Mouse (Mus musculus) gastrocnemius, adult 2 months (tissue): Measurements from ENCODE around the gene Zfp598. TPM values are rescaled to one million over a fixed set of nuclear protein-coding genes. Genes with fewer than 3 reads are reported as not detected.

Source experiments
- DNase-seq: peaks from one replicate; pipeline ENCODE4 v3.0.0; 2022
- H3K27ac ChIP-seq: fragments of 200-600 bp; 2 replicates; pipeline ENCODE4 v1.8.1; 2022; ENCODE audit warnings: mild to moderate bottlenecking
- H3K4me3 ChIP-seq: fragments of 200-600 bp; 2 replicates; pipeline ENCODE4 v1.8.1; 2022; ENCODE audit warnings: mild to moderate bottlenecking, moderate library complexity
- CTCF ChIP-seq: fragments of 200-600 bp; IDR thresholded peaks from 2 replicates; pipeline ENCODE4 v1.8.1; 2022; ENCODE audit warnings: antibody characterized with exemption, mild to moderate bottlenecking, moderate library complexity
- intact Hi-C: fragments of 180-260 bp; cut with DNase I; formaldehyde crosslinking; loops from one replicate; pipeline ENCODE4 v1.15.1; 2025
- long read RNA-seq, 2 experiments: library from polyadenylated mRNA; stranded (forward); transcript quantifications; one replicate each; pipeline ENCODE4 v2.0.0; 2021
- total RNA-seq, 2 experiments: library from RNA; stranded (reverse); gene quantifications; 2 replicates each; pipeline ENCODE4 v1.2.3; 2021

Zfp598 gene
- total RNA-seq = 10 to 100 TPM; 22.1 to 24.5 TPM
- long read RNA-seq, experiment 1, transcript Zfp598-202 (12 exons, 3,352 nt) = major isoform, 18 of 37 reads
- long read RNA-seq, experiment 1, transcript Zfp598-201 (12 exons, 3,283 nt) = minor isoform, 8 of 37 reads
- long read RNA-seq, experiment 1, partial matches to known transcripts = 7 of 37 reads
- long read RNA-seq, experiment 1, other reads (novel, unspliced or antisense) = 4 of 37 reads
- long read RNA-seq, experiment 2, transcript Zfp598-202 (12 exons, 3,352 nt) = major isoform, 11 of 33 reads
- long read RNA-seq, experiment 2, transcript Zfp598-201 (12 exons, 3,283 nt) = minor isoform, 10 of 33 reads
- long read RNA-seq, experiment 2, partial matches to known transcripts = 8 of 33 reads
- long read RNA-seq, experiment 2, other reads (novel, unspliced or antisense) = 4 of 33 reads

DNA sequence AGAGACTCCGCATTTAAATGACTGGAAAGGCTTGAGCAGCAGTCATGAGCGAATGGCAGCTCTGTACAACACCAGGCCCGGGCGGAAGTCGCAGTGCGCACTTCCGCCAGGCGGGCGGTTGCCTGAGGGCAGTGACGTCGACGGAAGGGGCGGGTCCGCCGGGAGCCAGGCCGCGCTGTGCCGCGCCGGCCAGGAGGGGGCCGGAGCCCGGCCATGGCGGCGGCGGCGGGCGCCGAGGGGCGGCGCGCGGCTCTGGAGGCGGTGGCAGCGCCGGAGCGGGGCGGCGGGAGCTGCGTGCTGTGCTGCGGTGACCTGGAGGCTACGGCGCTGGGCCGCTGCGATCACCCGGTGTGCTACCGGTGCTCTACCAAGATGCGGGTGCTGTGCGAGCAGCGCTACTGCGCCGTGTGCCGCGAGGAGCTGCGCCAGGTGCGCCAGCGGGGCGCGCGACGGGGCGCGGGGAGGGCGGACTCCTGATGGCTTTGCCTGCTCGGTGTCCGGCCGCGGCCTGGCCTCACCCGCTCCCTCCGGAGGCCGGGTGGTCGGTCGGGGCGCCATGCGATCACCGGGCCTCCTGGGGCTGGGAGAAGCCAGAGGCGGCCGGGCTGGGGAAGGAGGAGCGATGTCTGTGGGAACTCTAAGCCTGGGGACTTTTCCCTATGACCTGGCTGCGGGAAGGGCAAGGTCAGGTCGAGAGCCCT, at the start of gene Zfp598:
Gene Zfp598, plus strand, starts transcription at position 143 of the 701 bp plus-strand sequence.
- Histone ChIP-seq H3K27ac (peak within 1 kb of the TSS; percentile 96), H3K4me3 (peak within 1 kb of the TSS; percentile 100)
- TF ChIP-seq CTCF = peak; percentile 48
- intact Hi-C loops = loop anchor here (5.0 to 10.0 kb wide), 2 partner anchors 55 to 127 kb away; no protein-coding TSS in a partner anchor
- peak; percentile 98 for DNase-seq

DNA sequence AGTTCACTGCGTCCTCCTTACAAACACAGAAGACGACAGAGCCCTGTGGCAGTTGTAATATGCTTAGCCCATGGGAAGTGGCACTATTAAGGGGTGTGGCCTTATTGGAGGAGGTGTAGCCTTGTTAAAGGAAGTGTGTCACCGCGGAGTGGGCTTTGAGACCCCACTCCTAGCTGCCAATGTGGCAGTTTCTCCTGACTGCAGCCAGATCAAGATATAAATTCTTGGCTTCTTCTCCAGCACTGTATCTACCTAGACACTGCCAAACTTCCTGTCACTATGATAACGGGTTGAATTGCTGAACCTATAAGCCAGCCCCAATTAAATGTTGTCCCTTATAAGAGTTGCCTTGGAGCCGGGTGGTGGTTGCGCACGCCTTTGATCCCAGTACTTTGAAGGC, 44.0 kb upstream of the Zfp598 start:
- H3K27ac ChIP-seq = no peak overlapping the region
- DNase-seq = no peak
- intact Hi-C loops = loop anchor here (5.0 kb wide), 1 partner anchor 48 kb away; no protein-coding TSS in a partner anchor
- no peak for TF ChIP-seq CTCF
- no peak overlapping the region for H3K4me3 ChIP-seq

DNA sequence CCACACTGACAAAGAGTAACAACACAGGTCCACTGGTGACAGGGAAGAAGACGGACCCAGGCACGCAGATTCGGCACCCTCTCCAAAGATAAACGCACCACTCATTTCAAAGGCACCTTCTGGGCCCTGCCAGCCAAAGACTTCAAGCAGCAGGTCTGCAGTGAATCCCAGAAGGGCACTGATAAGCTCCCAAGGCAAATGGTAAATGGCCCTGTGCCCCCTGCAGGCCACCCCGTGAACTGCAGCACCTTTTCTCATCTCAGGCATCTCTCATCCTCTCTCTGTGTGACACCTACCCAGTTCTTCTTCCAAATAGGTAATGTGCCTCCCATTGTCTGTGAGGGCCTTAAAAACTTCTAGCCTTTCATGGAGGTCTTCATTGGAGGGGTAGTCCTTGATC, 40.8 kb upstream of the Zfp598 start:
- intact Hi-C loops = loop anchor here (5.0 kb wide), 1 partner anchor 51 kb away; no protein-coding TSS in a partner anchor
- TF ChIP-seq CTCF = peak; percentile 99
- Histone ChIP-seq H3K27ac (no peak overlapping the region), H3K4me3 (no peak overlapping the region)
- peak; percentile 76 for DNase-seq

DNA sequence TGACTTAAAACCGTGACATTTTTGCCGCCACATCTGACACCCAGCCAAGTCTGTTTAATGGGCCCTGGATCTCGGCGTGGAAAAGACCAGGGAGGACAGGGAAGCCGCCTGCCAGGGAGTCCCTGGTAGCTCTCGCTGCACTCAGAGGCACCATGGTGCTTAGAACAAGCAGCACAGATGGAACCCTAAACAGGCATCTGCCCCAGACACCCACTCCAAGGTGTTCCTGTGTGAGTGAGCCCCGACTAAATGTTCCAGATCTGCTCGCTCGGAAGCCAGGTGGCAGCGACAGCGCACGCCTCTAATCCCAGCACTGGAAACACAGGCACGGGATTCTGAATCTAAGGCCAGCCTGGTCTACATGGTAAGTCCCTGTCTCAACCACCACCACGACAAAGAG, 39.4 kb upstream of the Zfp598 start:
- H3K4me3 ChIP-seq = no peak overlapping the region
- TF ChIP-seq CTCF = no peak
- intact Hi-C loops = loop anchor here (5.0 kb wide), 1 partner anchor 103 kb away; the partner anchor contains the start of gene Traf7
- no peak for DNase-seq
- H3K27ac ChIP-seq = no peak overlapping the region

DNA sequence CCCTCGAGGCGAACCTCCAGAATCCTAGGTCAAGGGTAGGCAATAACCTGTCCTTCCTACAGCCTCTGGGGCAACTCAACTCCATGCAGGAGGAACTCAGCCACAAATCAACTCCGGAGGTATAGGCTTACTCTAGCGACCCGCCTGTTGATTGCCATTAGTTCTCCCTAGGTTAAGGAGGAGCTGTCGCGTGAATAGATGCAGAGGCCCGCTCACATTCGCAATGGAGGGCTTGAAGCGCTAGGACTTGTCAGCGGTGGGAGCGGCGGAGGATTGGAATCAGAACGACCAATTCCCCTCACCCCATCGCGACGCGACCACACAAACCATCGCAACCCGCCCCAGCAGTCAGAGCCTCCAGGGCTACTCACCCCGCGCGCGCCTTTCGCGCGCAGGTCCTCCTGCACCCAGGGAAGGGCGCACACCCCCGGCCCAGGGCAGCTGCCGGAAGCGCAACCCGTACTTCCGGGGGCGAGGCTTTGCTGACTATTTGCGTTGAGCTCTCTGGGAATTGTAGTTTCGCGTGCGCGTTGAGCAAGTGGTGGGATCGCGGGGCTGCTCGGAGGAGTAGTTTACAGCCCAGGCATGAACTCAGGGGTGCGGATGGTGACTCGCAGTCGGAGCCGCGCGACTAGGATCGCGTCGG, 37.2 kb upstream of the Zfp598 start, which contains the start of the genes Tsc2 and Nthl1:
Gene Tsc2, minus strand, starts transcription at position 464 of the 646 bp plus-strand sequence.
Gene Nthl1, plus strand, starts transcription at position 514 of the 646 bp plus-strand sequence.
- H3K27ac ChIP-seq = peak within 1 kb of the TSS; percentile 97
- peak; percentile 90 for DNase-seq
- peak; percentile 1; the same call in 1 of the 2 replicates for TF ChIP-seq CTCF
- intact Hi-C loops = loop anchor here (5.0 kb wide), 1 partner anchor 105 kb away; the partner anchor contains the start of gene Traf7
- peak within 1 kb of the TSS; percentile 79 for H3K4me3 ChIP-seq

DNA sequence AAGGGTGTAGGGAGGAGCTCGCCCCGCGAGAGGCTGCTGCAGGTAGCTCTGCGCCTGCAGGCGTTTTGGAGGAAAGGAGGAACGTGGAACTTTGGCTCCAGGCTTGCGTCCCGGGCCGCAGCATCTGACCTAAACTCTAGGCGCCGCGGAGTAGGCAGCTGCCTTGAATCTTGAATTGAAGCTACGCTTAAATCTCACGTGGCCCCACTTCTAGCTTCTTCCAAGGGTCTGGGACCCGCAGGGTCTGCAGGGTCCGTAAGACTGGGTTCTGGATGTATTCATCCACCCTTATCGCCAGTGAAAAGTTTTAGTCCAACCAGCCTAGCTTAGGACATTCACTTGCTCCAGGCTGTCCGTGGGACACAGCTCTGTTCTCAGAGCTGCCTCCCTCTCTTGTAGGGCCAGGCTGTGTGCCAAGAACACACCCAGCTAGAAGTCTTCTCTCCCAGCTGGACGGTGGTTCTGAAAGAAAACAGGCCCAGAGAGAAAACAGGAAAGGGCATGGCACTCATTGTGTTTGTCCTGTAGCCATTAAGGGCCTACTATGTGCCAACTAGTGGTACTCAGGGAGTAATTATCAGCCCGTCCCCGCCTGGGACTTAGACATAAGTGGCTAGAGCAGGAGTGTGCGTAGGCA, 36.6 kb upstream of the Zfp598 start:
- peak; percentile 83 for DNase-seq
- 0 out of 2 replicates have a peak, but pooled peaks have one; percentile 0 for TF ChIP-seq CTCF
- H3K27ac ChIP-seq = peak overlapping the region; percentile 97
- intact Hi-C loops = loop anchor here (5.0 kb wide), 1 partner anchor 106 kb away; the partner anchor contains the start of gene Traf7
- peak overlapping the region; percentile 79 for H3K4me3 ChIP-seq

DNA sequence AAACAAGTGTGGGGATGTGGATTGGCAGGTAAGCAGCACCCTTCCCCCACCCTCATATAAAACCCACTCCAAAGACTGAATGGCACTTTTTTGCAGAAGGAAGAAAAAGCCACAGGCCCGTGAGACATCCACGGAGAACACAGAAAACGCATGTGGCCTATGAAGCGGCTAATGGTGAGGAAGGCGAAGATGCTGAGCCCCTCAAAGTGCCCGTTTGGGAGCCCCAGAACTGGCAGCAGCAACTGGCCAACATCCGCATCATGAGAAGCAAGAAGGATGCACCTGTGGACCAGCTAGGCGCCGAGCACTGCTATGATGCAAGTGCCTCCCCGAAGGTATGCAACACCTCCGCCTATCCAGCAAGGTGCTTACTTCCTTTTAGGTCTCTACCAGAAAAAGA, 35.7 kb upstream of the Zfp598 start:
- Histone ChIP-seq H3K4me3 (no peak overlapping the region), H3K27ac (peak overlapping the region; percentile 97)
- intact Hi-C loops = loop anchor here (5.0 kb wide), 1 partner anchor 107 kb away; the partner anchor contains the start of gene Traf7
- TF ChIP-seq CTCF = no peak
- DNase-seq = no peak

DNA sequence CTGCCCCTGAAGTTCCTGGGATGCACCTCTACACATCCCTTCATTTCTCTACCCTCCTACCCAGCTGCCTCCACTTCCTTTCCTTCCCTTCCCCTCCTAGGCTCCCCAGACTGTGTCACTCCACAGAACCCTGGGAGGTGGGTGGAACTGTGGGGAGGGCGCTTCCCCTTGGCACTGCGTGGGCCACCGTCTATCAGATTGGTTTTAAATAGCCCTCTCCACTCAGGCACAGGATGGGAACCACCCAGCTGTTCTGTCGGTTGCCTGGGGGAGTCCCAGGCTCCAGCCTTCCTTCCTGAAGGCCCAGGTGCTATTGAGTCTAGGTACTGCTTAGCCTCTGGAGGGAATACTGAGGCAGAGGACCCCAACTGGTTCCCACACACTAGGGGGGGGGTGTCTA, 34.5 kb upstream of the Zfp598 start:
- H3K4me3 ChIP-seq = no peak overlapping the region
- no peak for TF ChIP-seq CTCF
- H3K27ac ChIP-seq = peak overlapping the region; percentile 97
- intact Hi-C loops = no loop called here
- no peak for DNase-seq

DNA sequence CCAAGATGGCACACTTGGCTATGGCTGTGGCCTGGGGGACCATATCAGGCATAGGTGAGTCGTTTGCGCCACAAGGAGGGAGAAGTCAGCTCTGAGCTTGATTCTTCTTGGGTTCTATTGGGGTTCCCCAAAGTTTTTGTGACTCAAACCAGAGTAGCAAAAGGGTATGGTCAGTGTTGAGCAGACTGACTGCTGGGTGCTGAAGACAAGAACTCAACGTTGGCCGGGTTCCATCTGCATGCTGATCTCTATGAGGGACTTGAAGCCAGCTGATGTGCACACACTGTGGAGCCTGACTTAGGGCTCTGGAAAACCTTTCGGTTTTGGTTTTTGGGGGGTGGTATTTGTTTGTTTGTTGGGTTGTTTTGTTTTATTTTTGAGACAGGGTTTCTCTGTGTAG, 33.8 kb upstream of the Zfp598 start:
- intact Hi-C loops = no loop called here
- DNase-seq = no peak
- TF ChIP-seq CTCF = no peak
- no peak overlapping the region; the same call in 1 of the 2 replicates for H3K4me3 ChIP-seq
- H3K27ac ChIP-seq = peak overlapping the region; percentile 97

DNA sequence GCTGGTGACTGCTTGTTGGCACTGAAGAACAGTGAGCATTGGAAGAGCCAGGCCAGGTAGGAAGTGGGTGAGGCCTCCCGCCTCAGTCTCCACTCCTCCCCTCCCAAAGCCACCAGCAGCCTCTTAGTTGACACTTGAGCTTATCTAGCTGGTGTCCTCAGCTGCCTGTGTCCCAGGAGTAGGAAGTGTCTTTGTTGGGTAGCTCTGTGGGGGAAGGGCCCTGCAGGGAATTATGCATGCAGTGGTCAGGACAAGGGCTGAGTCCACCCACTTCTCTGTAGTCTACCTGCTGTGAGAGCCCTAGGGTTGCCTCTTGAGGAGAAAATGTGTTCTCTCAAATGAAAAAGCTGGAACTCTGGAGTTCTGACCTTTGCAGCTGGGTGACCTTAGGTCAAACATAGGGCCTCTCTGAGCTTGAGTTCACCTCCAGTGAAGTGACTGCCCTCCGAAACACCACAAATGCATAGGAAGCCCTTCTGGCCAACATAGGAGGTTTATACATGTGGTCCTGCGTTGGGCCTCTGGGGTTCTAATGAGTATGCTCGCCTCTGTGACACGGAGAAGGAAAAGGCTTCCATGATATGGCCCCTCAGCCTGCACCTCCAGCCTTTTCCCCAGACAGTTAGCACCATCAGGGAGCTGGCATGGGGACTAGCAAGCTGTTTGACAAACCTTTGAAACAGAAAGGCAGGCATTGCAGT, 32.6 kb upstream of the Zfp598 start:
- intact Hi-C loops = no loop called here
- no peak for DNase-seq
- no peak for TF ChIP-seq CTCF
- no peak overlapping the region for H3K4me3 ChIP-seq
- peak overlapping the region; percentile 97 for H3K27ac ChIP-seq

DNA sequence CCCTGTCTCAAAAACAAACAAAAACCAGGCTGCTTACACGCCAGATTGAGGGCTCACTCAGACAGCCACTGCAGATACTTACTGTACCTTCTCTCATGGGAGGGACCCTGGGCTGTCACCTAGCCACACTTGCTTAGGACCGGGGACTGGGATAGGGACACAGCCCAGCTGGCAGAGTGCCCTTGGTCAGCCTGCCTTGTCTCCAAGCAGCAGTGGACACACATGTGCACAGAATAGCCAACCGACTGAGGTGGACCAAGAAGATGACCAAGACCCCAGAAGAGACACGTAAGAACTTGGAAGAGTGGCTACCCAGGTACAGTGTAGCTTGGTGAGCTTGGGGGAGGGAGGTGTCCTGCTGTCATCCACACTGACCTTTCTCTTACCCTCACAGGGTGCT, 31.3 kb upstream of the Zfp598 start:
- no peak for DNase-seq
- intact Hi-C loops = no loop called here
- Histone ChIP-seq H3K4me3 (peak overlapping the region; percentile 42), H3K27ac (peak overlapping the region; percentile 67)
- TF ChIP-seq CTCF = no peak
